Mouse (Mus musculus) E14TG2a.4 (cell line): Measurements from ENCODE around the gene Tnp1.

Experiments
- CTCF ChIP-seq: conservative IDR thresholded peaks from 2 replicates; pipeline ENCODE4 v1.5.1; 2014; ENCODE audit warnings: low read length
- NANOG ChIP-seq: IDR thresholded peaks from 2 replicates; pipeline ENCODE4 v1.6.1; 2014; ENCODE audit warnings: borderline replicate concordance, low read length, mixed read lengths
- POU5F1 ChIP-seq: IDR thresholded peaks from 2 replicates; pipeline ENCODE4 v1.6.1; 2014; ENCODE audit warnings: low read length, borderline replicate concordance

- no peak for TF ChIP-seq CTCF
- no peak for TF ChIP-seq POU5F1
- no peak for TF ChIP-seq NANOG
Observed at GRCm38 (mm10) chr1:73026786-73027299, 11.1 kb upstream of the Tnp1 start.
